Mouse (Mus musculus) embryo, embryonic 9.5 days (tissue): ENCODE measurements around the gene Gm4707.
"Not testable (repeated sequence)": the region's sequence is repeated elsewhere in the genome, so short reads cannot be mapped to it uniquely, and the experiment has no call there.

Experiments used
- DNase-seq: peaks from one replicate; pipeline ENCODE4 v3.0.0-alpha.2; 2017; ENCODE audit errors: extremely low spot score

Gm4707 gene

DNA sequence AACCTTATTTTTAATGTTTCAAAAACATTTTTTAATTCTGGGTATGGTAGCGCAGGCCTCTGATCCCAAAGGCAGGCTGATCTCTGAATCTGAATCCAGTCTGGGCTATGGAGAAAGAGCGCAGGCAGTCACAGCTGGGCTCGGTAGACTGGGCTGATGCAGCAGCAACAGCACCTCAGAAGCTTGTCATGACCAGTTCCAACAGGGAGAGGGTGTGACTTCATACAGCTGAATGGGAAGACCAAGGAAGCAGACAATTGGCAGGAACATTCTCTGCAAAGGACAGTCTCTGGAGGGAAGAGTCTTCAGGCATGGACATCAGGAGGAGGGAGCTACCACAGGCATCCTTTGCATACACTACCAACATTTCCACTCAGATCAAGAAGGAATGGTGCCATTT lies 15.6 kb downstream of the Gm4707 start:
- DNase-seq = no peak

GRCm38 (mm10) chr17:71443273-71443672 lies 16.4 kb downstream of the Gm4707 start:
- no peak for DNase-seq

GRCm38 (mm10) chr17:71422502-71422901 lies 37.2 kb downstream of the Gm4707 start:
- DNase-seq = not testable (repeated sequence)

DNA sequence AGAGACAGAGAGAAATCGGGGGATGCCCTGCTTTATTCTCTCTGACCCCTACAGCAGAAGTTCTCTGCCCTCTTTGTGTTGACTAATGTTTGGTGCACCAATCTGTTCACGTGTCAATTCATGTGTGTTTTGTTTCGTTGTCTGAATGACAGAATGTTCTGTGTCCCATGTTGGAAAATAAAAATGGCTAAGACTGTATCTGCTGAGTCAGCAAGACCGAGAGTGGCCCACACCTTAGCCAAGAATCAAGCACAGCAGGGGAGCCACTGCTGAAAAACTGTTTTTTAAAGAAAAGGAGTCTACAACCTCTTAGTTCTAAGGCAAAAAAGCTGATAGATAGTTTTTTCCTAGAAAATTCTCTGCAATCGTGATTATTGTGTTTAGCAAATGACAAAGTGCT lies 40.3 kb downstream of the Gm4707 start:
- not testable (repeated sequence) for DNase-seq

- DNase-seq = no peak
Measured at GRCm38 (mm10) chr17:71417008-71417407, 42.7 kb downstream of the Gm4707 start.
